Mouse (Mus musculus) intestine, embryonic 14.5 days (tissue): ENCODE measurements around the gene Ccdc40. TPM values are rescaled to one million over a fixed set of nuclear protein-coding genes. Genes with fewer than 3 reads are reported as not detected.

Experiments used
- ATAC-seq: fragments of 200-750 bp; cut with Nextera tagmentation; replicated peaks from 2 replicates; pipeline ENCODE4 v1.8.0; 2017; ENCODE audit warnings: low read depth, moderate number of reproducible peaks, moderate TSS enrichment, moderate library complexity; ENCODE audit not compliant: low FRiP score, low TSS enrichment
- DNase-seq: peaks from one replicate; pipeline ENCODE4 v3.0.0-alpha.2; 2018; ENCODE audit warnings: low spot score
- H3K27ac ChIP-seq: fragments of 300-500 bp; sonication (generic); 2 replicates; pipeline ENCODE4 v1.5.1; 2014; ENCODE audit warnings: low read depth, mild to moderate bottlenecking, control low read depth
- H3K27me3 ChIP-seq: fragments of 300-500 bp; sonication (generic); replicated peaks from 2 replicates; pipeline ENCODE4 v1.6.1; 2014; ENCODE audit warnings: low read length, control low read depth; ENCODE audit not compliant: control insufficient read depth, insufficient read depth
- H3K36me3 ChIP-seq: fragments of 300-500 bp; sonication (generic); 2 replicates; pipeline ENCODE4 v1.6.1; 2014; ENCODE audit warnings: low read length, control low read depth; ENCODE audit not compliant: control insufficient read depth, insufficient read depth
- H3K4me1 ChIP-seq: fragments of 300-500 bp; sonication (generic); replicated peaks from 2 replicates; pipeline ENCODE4 v1.6.1; 2014; ENCODE audit warnings: low read length, control low read depth, mixed read lengths; ENCODE audit not compliant: control insufficient read depth, insufficient read depth
- H3K4me2 ChIP-seq: fragments of 300-500 bp; sonication (generic); 2 replicates; pipeline ENCODE4 v1.6.1; 2014; ENCODE audit warnings: low read length
- H3K4me3 ChIP-seq: fragments of 300-500 bp; sonication (generic); 2 replicates; pipeline ENCODE4 v1.5.1; 2014; ENCODE audit warnings: low read depth, low read length, control low read depth, mixed read lengths
- H3K9ac ChIP-seq: fragments of 300-500 bp; sonication (generic); 2 replicates; pipeline ENCODE4 v1.6.1; 2014; ENCODE audit warnings: mild to moderate bottlenecking, low read length
- H3K9me3 ChIP-seq: fragments of 300-500 bp; sonication (generic); 2 replicates; pipeline ENCODE4 v1.6.1; 2016; ENCODE audit warnings: low read length, control low read depth; ENCODE audit not compliant: control insufficient read depth
- WGBS: fragments of 180-500 bp; shearing (Covaris S2); extraction: QIAGEN DNeasy Blood & Tissue Kit; methylation state at CpG from one replicate; pipeline ENCODE4 v1.1.7; 2014; 5-methylcytosine and 5-hydroxymethylcytosine counted together
- polyA plus RNA-seq: library from polyadenylated mRNA; unstranded; fragments of >200 nt; fragmentation: Nextera tagmentation; extraction: Ambion mirVana; gene quantifications from 2 replicates; pipeline ENCODE4 v1.2.1, GENCODE M21; 2014

The Ccdc40 gene
- polyA plus RNA-seq, 1 experiment from 2014 or later = 4.0 TPM

- Histone ChIP-seq H3K36me3 (no peaks in the 10 kb centered on the region), H3K4me3 (peak overlapping the region; percentile 11; the same call in 1 of the 2 replicates), H3K9me3 (no peaks in the 10 kb centered on the region), H3K9ac (no peak overlapping the region), H3K4me1 (no peaks in the 10 kb centered on the region), H3K4me2 (peak overlapping the region; percentile 38), H3K27me3 (no peaks in the 10 kb centered on the region), H3K27ac (peak overlapping the region; percentile 80)
- DNase-seq (peak; percentile 76), ATAC-seq (peak; percentile 79)
- WGBS = 64% methylated on average over 17 of the region's 17 CpGs
Measured at GRCm38 (mm10) chr11:119314252-119314936, 86.0 kb downstream of the Ccdc40 start.

Other genes starting within 250 kb of the Ccdc40 start
- gene Enpp7, start 240.4 kb upstream of the Ccdc40 start, polyA plus RNA-seq = not detected in 2 replicates
- gene Cbx2, start 205.6 kb upstream of the Ccdc40 start, polyA plus RNA-seq = 31.5 and 32.0 TPM in 2 replicates
- 7.7 and 11.4 TPM in 2 replicates for gene Cbx8, start 187.6 kb upstream of the Ccdc40 start, polyA plus RNA-seq
- gene Cbx4, start 142.4 kb upstream of the Ccdc40 start, polyA plus RNA-seq = 9.9 and 10.5 TPM in 2 replicates
- gene Tbc1d16, start 73 bp upstream of the Ccdc40 start, polyA plus RNA-seq = 12.2 and 13.0 TPM in 2 replicates
- 57.3 and 62.3 TPM in 2 replicates for gene Gaa, start 39.3 kb downstream of the Ccdc40 start, polyA plus RNA-seq
- gene Eif4a3, start 71.5 kb downstream of the Ccdc40 start, polyA plus RNA-seq = 376 and 385 TPM in 2 replicates
- gene Card14, start 79.2 kb downstream of the Ccdc40 start, polyA plus RNA-seq = 2.8 and 3.2 TPM in 2 replicates
- gene Sgsh, start 127.0 kb downstream of the Ccdc40 start, polyA plus RNA-seq = 7.5 and 7.9 TPM in 2 replicates
- 8.4 and 9.9 TPM in 2 replicates for gene Slc26a11, start 127.0 kb downstream of the Ccdc40 start, polyA plus RNA-seq
- gene Rnf213, start 164.5 kb downstream of the Ccdc40 start, polyA plus RNA-seq = 18.0 and 18.8 TPM in 2 replicates